Mouse (Mus musculus): Measurements from ENCODE around the gene Jdp2. TPM values are rescaled to one million over a fixed set of nuclear protein-coding genes. Genes with fewer than 3 reads are reported as not detected.

Gene Jdp2
- polyA plus RNA-seq (2015; fragmentation: Nextera tagmentation; extraction: Ambion mirVana) = 0.81 and 0.89 TPM in 2 replicates

DNA sequence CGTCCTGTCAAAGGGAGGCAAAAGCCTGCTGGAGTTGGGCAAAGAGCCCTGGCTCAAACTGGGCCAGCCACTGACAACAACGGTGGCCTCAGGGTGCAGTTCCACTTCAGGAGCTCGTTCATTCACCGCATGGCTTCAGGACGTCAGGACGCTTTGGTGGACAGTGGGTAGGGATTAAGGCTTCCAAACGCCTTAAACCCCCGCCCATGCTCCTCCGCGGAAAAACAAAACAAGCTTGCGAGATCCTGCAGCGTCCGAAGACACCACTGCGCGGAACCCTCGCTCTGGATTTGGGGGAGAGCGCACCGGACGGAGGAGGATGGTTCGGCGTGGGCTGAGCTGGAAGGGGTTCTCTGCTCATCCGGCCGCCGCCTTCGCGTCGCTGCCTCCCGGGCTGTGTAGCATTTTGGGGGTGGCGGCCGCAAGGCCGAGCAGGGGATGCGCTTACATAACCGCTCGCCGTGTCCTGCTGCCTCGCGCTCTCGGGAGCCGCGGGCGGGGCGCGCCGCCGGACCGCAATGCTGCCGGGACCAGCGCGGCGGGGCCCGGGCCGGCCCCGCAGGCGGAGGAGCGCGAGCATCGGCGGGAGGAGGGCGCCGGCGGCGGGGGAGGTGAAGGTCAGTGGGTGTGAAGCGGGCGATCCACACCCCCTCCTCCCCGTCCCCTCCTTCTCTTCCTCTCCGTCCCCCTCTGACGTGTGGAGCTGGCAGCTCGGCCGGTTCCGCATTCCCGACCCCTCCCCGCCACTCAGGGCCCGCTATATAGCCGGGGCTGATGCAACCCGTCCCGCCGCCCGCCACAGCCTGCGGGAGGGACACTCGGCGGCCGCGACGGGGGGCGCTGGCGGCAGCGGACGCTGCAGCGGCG lies at the start of gene Jdp2:
TSS of gene Jdp2 (plus strand) at position 417 of the 867 bp plus-strand sequence.
- H3K9ac ChIP-seq = peak within 1 kb of the TSS; percentile 77
- ATAC-seq (ENCODE audit: insufficient read depth, low FRiP score, low read depth) = peak; percentile 87
- no peaks in the 10 kb centered on the region for H3K9me3 ChIP-seq
- WGBS = under 1% methylated on average over 79 of the region's 90 CpGs
- peak within 1 kb of the TSS; percentile 90 for H3K27ac ChIP-seq
- H3K4me2 ChIP-seq = peak within 1 kb of the TSS; percentile 96
- no peaks in the 10 kb centered on the region for H3K27me3 ChIP-seq (replicated peaks)
- H3K4me1 ChIP-seq = peaks cover 36% of the 10 kb centered on the region
- H3K36me3 ChIP-seq = no peaks in the 10 kb centered on the region
- peak within 1 kb of the TSS; percentile 79 for H3K4me3 ChIP-seq (replicated peaks)

DNA sequence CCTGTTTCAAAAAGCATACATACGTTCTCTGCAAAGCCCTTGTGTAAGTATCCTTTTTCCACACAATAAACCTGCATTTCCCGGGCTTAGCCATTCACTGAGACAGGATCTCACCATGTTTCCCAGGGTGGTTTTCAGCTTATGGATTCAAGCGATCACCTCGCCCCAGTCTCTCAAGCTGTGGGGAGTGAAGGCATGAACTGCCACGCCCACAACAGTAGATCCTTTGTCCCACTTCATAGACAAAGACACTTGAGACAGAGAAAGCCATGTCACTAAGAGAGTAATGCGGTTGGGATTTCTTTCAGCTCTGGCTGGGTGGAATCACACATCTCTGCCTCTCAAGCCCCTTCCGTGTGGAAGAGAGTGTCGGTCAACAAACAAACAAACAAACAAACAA lies 49.2 kb upstream of the Jdp2 start:
- WGBS = 77% methylated on average over 8 of the region's 8 CpGs
- H3K27me3 ChIP-seq (replicated peaks) = no peaks in the 10 kb centered on the region
- no peak overlapping the region for H3K27ac ChIP-seq
- H3K4me1 ChIP-seq = peaks cover 7% of the 10 kb centered on the region; the same call in 1 of the 2 replicates
- ATAC-seq (ENCODE audit: insufficient read depth, low FRiP score, low read depth) = no peak
- no peak overlapping the region for H3K4me2 ChIP-seq
- H3K9me3 ChIP-seq = no peaks in the 10 kb centered on the region
- no peak overlapping the region for H3K9ac ChIP-seq
- H3K36me3 ChIP-seq = no peaks in the 10 kb centered on the region
- H3K4me3 ChIP-seq (replicated peaks) = no peak overlapping the region

DNA sequence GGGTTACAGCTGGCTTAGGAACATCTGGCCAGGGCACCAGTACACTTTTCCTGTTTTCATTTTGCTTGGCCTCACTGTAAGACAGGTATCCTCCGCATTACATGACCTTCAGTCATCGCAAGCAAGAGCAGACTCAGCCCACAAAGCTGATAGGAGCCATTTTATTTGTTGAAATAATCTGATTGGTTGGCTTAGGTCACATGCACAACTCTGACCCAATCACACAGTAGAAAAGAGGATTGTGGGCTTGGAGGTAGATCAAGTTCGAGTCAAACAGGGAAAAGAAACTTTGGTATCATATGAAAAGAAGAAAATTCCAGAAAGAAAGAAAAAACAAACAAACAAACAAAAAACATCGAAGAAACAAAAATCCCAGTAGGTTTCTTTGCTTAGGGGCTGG lies 48.4 kb upstream of the Jdp2 start:
- no peaks in the 10 kb centered on the region for H3K27me3 ChIP-seq (replicated peaks)
- H3K9ac ChIP-seq = no peak overlapping the region
- ATAC-seq (ENCODE audit: insufficient read depth, low FRiP score, low read depth) = no peak
- no peak overlapping the region for H3K4me2 ChIP-seq
- peaks cover 7% of the 10 kb centered on the region; the same call in 1 of the 2 replicates for H3K4me1 ChIP-seq
- H3K4me3 ChIP-seq (replicated peaks) = no peak overlapping the region
- H3K36me3 ChIP-seq = no peaks in the 10 kb centered on the region
- WGBS = 91% methylated on average over 4 of the region's 4 CpGs
- H3K9me3 ChIP-seq = no peaks in the 10 kb centered on the region
- no peak overlapping the region for H3K27ac ChIP-seq

DNA sequence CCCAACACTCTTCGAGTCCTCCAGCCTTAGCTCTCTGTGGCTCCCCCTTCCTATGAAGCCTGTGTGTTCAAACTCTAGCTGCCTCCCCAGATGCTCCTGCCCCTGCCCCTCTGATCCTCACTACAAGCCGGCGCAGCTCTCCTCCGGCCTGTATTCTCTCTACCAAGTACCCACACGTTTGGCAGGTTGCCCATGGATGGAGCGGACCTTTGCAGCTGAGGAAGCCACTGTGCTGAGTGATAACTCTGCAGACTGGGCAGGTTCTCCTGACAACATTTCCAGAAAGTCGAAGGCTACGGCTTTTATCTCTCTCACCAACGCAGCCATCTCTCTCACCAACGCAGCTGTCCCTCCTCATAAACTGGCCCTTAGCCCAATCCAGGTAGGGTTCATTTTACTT lies 39.5 kb upstream of the Jdp2 start:
- H3K4me3 ChIP-seq (replicated peaks) = no peak overlapping the region
- no peaks in the 10 kb centered on the region for H3K27me3 ChIP-seq (replicated peaks)
- no peaks in the 10 kb centered on the region for H3K4me1 ChIP-seq
- WGBS = 72% methylated on average over 10 of the region's 10 CpGs
- H3K27ac ChIP-seq = no peak overlapping the region
- no peak overlapping the region for H3K9ac ChIP-seq
- H3K4me2 ChIP-seq = no peak overlapping the region
- no peak for ATAC-seq (ENCODE audit: insufficient read depth, low FRiP score, low read depth)
- H3K9me3 ChIP-seq = no peaks in the 10 kb centered on the region
- no peaks in the 10 kb centered on the region for H3K36me3 ChIP-seq

DNA sequence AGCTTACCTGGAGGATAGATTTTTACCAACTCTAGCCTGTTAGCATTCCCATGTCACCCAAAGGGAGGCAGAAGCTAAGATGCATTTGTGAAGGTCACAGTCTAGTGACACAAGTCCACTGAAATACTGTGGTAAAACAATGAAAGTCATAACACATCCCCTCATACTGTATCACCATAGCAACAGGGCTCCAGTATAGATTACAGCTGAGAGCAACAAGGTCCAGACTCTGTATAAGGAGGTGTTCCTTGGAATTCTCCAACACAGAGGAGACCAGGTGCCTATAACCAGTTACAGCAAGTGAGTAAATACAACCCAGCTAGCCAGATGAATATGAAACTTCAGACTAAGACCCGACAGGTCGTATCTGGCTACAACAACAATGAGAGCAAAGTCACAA lies 33.4 kb upstream of the Jdp2 start:
- ATAC-seq (ENCODE audit: insufficient read depth, low FRiP score, low read depth) = no peak
- Histone ChIP-seq H3K27ac (no peak overlapping the region), H3K9ac (no peak overlapping the region), H3K27me3 (replicated peaks) (no peaks in the 10 kb centered on the region), H3K36me3 (no peaks in the 10 kb centered on the region), H3K4me2 (no peak overlapping the region), H3K4me1 (peaks cover 3% of the 10 kb centered on the region; the same call in 1 of the 2 replicates), H3K4me3 (replicated peaks) (no peak overlapping the region), H3K9me3 (no peaks in the 10 kb centered on the region)
- 75% methylated on average over 2 of the region's 2 CpGs for WGBS

DNA sequence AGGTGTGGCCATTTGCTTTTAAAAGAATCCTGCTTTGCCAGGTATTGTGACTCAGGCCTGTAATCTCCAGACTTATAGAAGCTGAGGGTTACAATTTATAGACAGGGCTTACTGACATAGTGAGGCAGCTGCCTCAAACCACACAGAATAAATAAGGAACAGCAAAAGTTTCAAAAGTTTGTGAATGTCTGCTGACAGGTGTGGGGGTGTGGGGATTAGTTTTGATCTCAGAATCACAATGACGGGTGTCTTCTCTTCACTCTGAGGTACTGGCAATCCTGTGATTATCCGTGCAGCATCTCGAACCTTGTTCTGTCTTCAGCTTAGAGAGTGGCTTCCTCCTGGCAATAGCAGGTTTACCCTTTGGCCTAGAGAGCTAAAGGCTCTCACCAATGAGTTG lies 30.5 kb upstream of the Jdp2 start:
- peaks cover 6% of the 10 kb centered on the region; the same call in 1 of the 2 replicates for H3K4me1 ChIP-seq
- 0 out of 2 replicates have a peak overlapping the region, but pooled peaks have one; percentile 40 for H3K27ac ChIP-seq
- no peaks in the 10 kb centered on the region for H3K9me3 ChIP-seq
- H3K9ac ChIP-seq = no peak overlapping the region
- no peaks in the 10 kb centered on the region for H3K36me3 ChIP-seq
- no peaks in the 10 kb centered on the region for H3K27me3 ChIP-seq (replicated peaks)
- no peak overlapping the region for H3K4me3 ChIP-seq (replicated peaks)
- 77% methylated on average over 3 of the region's 3 CpGs for WGBS
- H3K4me2 ChIP-seq = no peak overlapping the region
- no peak for ATAC-seq (ENCODE audit: insufficient read depth, low FRiP score, low read depth)

DNA sequence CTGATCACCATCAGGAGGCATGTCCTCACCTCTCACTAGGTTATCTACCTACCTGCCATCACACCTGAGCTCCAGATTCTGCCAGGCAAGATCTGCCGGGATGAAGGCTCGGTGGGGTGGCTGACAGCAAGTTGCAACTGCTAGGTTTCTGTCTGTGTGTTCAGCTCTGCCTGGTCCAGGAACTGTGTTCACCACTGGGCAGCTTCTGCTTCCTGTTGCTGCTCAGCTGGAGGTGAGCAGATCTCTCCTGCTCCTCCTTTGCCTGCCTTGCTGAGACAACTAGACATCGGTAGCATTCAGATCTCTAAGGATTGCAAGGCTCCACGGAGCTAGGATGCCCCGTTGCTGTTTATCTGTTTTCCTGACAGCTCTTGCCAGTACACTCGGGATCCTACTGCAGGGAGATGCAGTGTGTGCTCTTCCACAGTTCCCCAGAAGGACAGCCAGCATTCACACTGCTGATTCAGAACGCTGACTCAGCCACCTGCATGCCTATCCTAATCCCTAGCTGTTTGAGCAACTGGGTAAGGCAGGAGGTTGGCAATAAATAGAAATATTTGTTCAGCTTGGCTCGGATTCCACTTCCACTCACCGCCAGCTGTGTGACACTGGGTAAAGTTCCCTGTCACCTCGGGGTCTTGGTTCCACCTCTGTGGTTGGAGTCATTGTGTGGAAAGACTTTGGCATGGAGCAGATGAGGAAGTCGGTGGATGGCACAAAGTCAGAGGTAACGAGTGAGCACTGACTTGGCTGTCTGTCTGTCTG lies 29.3 kb upstream of the Jdp2 start:
- Histone ChIP-seq H3K9ac (no peak overlapping the region), H3K36me3 (no peaks in the 10 kb centered on the region), H3K4me1 (peaks cover 6% of the 10 kb centered on the region; the same call in 1 of the 2 replicates), H3K4me3 (replicated peaks) (no peak overlapping the region), H3K4me2 (no peak overlapping the region), H3K9me3 (no peaks in the 10 kb centered on the region), H3K27ac (peak overlapping the region; percentile 67; the same call in 1 of the 2 replicates), H3K27me3 (replicated peaks) (no peaks in the 10 kb centered on the region)
- ATAC-seq (ENCODE audit: insufficient read depth, low FRiP score, low read depth) = no peak
- 53% methylated on average over 12 of the region's 12 CpGs for WGBS

DNA sequence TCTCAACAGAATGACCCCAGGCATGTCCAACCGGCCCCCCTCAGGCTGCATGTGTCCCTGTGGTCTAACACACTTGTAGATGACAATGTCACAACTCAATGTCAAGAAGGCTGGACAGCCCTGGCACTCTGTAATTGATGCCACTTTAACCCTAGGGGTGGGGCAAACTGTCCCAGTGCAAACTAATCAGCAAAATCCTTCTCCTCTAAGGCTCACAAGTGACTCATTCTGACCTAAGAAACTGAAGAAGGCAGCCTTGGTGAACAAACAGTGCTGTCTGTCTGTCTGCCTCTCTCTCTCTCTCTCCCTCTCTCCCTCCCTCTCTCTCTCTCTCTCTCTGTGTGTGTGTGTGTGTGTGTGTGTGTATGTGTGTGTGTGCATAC lies 28.7 kb upstream of the Jdp2 start:
- Histone ChIP-seq H3K4me3 (replicated peaks) (no peak overlapping the region), H3K27ac (peak overlapping the region; percentile 67; the same call in 1 of the 2 replicates), H3K27me3 (replicated peaks) (no peaks in the 10 kb centered on the region), H3K4me2 (no peak overlapping the region), H3K36me3 (no peaks in the 10 kb centered on the region), H3K4me1 (peaks cover 6% of the 10 kb centered on the region; the same call in 1 of the 2 replicates), H3K9me3 (no peaks in the 10 kb centered on the region), H3K9ac (no peak overlapping the region)
- no peak for ATAC-seq (ENCODE audit: insufficient read depth, low FRiP score, low read depth)
- WGBS = 81% methylated on average over 1 of the region's 1 CpGs

DNA sequence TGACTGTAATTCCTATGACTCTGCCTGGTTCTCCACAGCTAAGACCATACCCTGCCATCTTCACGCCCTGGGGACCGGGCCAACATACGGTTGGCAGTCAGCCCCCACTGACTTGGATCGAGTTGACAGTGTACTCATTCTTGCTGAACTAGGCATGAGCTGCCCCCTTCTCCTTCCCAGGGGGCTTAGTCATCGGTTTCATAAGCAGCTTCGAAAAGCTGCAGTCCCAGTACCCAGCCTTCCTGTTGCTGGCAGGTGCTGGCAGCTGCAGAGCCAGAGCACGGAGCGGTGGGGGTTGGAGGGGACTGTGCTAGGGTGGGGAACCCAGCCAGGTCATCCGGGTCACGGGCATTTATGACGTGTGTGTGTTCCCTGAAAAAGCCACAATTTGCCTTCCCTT lies 27.5 kb upstream of the Jdp2 start:
- H3K36me3 ChIP-seq = no peaks in the 10 kb centered on the region
- peaks cover 6% of the 10 kb centered on the region; the same call in 1 of the 2 replicates for H3K4me1 ChIP-seq
- H3K27ac ChIP-seq = no peak overlapping the region
- no peak overlapping the region for H3K4me3 ChIP-seq (replicated peaks)
- no peak overlapping the region for H3K9ac ChIP-seq
- ATAC-seq (ENCODE audit: insufficient read depth, low FRiP score, low read depth) = no peak
- no peak overlapping the region for H3K4me2 ChIP-seq
- H3K27me3 ChIP-seq (replicated peaks) = no peaks in the 10 kb centered on the region
- 65% methylated on average over 11 of the region's 11 CpGs for WGBS
- no peaks in the 10 kb centered on the region for H3K9me3 ChIP-seq

DNA sequence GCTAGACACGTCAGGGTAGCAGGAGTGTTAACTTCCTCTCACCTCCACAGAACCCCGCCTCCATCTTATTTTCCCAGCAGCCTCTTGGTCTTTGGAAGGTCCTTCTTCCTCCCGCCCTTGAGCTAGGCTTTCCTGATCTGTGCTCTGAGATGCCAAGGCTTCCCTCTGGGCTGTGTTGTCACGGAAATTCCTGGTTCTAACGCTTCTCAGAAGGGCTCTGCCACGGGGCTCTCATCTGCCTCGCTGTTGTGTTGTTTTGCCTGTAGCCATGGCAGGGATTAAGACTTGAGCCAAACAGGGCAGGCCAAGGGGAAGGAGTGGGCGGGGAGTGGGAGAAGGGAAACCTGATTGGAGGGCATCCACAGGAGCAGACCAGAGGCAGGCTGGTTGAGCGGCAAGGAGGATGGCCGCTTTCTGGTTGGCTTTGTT lies 26.8 kb upstream of the Jdp2 start:
- no peaks in the 10 kb centered on the region for H3K9me3 ChIP-seq
- ATAC-seq (ENCODE audit: insufficient read depth, low FRiP score, low read depth) = peak; percentile 20; the same call in 1 of the 2 replicates
- no peak overlapping the region for H3K27ac ChIP-seq
- H3K4me3 ChIP-seq (replicated peaks) = no peak overlapping the region
- WGBS = 41% methylated on average over 10 of the region's 10 CpGs
- H3K27me3 ChIP-seq (replicated peaks) = no peaks in the 10 kb centered on the region
- H3K36me3 ChIP-seq = no peaks in the 10 kb centered on the region
- H3K4me2 ChIP-seq = 0 out of 2 replicates have a peak overlapping the region, but pooled peaks have one; percentile 17
- peaks cover 6% of the 10 kb centered on the region; the same call in 1 of the 2 replicates for H3K4me1 ChIP-seq
- no peak overlapping the region for H3K9ac ChIP-seq

DNA sequence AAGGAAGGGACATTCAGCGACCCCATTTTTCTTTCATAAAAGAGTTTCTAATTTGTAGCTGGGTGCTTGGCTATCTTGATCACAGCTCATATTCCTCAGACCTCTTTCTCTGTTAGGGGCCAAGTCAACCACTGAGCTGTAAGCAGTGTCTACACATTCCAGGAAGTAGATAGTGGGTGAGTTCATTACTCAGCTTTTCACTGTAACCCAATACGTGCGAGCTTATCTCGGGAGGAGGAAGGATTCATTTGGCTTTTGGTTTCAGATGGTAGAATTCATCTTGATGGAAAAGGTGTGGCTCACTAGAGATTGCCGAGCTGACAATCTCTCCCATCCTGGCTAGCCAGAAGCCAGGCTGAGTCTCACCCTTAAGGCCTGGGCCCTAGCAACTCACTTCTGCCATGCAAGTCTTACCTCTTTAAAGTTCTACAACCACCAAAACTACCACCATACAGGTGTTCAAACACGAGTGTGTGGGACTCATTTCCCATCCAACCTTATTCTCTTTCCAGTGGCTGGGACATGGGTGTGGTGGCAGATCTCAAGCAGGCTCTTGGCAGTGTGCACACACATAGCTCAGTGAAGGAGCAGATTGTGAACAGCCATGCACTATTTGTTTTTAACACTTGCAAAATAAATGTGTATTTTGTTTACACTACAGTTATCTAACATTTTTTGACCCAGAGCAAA lies 23.9 kb upstream of the Jdp2 start:
- no peaks in the 10 kb centered on the region for H3K9me3 ChIP-seq
- no peaks in the 10 kb centered on the region for H3K27me3 ChIP-seq (replicated peaks)
- no peaks in the 10 kb centered on the region for H3K36me3 ChIP-seq
- 49% methylated on average over 6 of the region's 6 CpGs for whole genome bisulfite sequencing
- 0 out of 2 replicates have a peak overlapping the region, but pooled peaks have one; percentile 9 for H3K27ac ChIP-seq
- no peak for ATAC-seq (ENCODE audit: insufficient read depth, low FRiP score, low read depth)
- no peak overlapping the region for H3K4me3 ChIP-seq (replicated peaks)
- no peak overlapping the region for H3K9ac ChIP-seq
- no peak overlapping the region for H3K4me2 ChIP-seq
- peaks cover 3% of the 10 kb centered on the region; the same call in 1 of the 2 replicates for H3K4me1 ChIP-seq
